Mouse (Mus musculus): ENCODE measurements around the gene Sox5.

Gene Sox5

GRCm38 (mm10) chr6:144781431-144782030 lies at the start of gene Sox5:
Sox5 (minus strand) TSS chr6:144781977.
- in situ Hi-C loops (cut with MboI), result no loop called here

- in situ Hi-C loops (cut with MboI), result no loop called here
Measured at GRCm38 (mm10) chr6:144825018-144825602, 43.3 kb upstream of the Sox5 start.

GRCm38 (mm10) chr6:144824153-144824552 lies 42.4 kb upstream of the Sox5 start:
- in situ Hi-C loops (cut with MboI), result no loop called here

DNA sequence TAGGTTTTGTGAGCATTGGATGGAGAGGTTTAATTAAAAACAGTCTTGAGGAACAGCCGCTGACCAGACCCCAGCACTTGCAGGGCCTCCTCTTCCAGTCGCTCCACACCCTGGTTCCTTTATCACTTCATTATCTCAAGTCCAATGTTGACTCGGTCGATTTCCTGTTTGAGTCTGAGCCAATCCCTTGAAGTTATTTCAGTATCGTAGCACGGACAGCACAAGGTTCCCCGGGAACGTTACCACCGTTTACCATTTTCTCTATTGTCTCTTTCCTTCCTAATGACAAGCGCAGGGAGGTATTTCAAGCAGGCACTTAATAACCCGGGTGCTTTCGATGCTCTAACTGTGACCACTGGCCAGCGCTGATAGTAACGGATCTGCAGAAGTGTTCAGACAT lies 40.8 kb upstream of the Sox5 start:
- in situ Hi-C loops (cut with MboI), result no loop called here

DNA sequence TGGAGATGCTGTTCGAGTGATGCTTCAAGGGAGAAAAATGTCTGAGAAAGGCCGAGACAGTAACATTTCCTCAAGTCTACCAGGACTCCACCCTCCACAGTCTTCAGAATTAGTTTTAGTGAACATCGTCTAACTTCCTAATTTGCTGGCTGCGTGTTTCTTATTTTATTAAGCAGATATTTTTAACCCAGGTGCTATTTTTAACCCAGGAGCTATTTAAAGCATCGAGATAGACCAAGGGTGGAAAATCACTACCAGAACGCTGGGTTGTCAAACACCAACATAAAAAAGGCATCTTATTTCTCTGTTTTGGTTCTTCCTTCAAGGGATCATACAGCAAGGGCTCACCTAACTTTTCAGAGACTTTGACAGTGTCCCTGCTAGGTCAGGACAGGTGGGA lies 39.2 kb upstream of the Sox5 start:
- in situ Hi-C loops (cut with MboI), result no loop called here

GRCm38 (mm10) chr6:144818016-144818415 lies 36.2 kb upstream of the Sox5 start:
- in situ Hi-C loops (cut with MboI), result no loop called here

- in situ Hi-C loops (cut with MboI), result no loop called here
Measured at GRCm38 (mm10) chr6:144817329-144817932, 35.7 kb upstream of the Sox5 start.

DNA sequence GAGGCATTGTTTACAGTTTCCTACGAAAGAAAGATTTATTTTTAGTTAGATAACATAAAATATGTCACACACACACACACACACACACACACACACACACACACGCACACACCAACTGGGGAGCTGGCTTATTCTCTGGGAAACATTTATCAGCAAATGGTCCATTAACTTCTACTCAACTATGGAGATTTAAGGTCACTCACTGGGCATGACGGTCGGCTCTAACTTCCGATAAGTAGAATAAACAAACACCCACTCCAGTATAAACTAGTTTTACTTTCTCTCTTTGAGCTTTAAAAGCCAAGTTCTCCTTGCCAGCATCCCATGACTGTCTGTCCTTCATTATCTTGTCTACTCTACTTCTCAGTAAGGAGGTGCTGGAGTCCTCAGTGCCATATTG lies 33.8 kb upstream of the Sox5 start:
- in situ Hi-C loops (cut with MboI), result no loop called here

GRCm38 (mm10) chr6:144814931-144815364 lies 33.2 kb upstream of the Sox5 start:
- in situ Hi-C loops (cut with MboI), result no loop called here

- in situ Hi-C loops (cut with MboI), result no loop called here
Measured at GRCm38 (mm10) chr6:144804321-144804720, 22.5 kb upstream of the Sox5 start.

GRCm38 (mm10) chr6:144803063-144803462 lies 21.3 kb upstream of the Sox5 start:
- in situ Hi-C loops (cut with MboI), result no loop called here

DNA sequence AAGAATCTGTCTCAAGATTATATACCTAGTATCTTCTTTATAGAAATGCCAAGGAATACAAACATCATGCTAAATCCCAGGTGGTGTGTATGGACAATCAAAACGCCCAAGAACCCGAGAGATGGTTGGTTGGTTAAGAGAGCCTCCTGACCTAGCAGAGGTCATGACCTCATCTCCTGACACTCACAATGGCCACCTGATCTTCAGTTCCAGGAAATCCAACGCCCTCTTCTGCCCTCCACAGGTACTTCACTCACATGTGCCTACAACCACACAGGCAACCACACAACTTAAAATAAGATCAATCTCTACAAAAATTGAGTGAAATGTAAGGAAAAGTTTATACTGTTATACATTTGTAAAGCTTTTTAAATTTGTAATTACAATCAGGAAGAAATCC lies 12.6 kb upstream of the Sox5 start:
- in situ Hi-C loops (cut with MboI), result no loop called here

GRCm38 (mm10) chr6:144792871-144793270 lies 11.1 kb upstream of the Sox5 start:
- in situ Hi-C loops (cut with MboI), result no loop called here

DNA sequence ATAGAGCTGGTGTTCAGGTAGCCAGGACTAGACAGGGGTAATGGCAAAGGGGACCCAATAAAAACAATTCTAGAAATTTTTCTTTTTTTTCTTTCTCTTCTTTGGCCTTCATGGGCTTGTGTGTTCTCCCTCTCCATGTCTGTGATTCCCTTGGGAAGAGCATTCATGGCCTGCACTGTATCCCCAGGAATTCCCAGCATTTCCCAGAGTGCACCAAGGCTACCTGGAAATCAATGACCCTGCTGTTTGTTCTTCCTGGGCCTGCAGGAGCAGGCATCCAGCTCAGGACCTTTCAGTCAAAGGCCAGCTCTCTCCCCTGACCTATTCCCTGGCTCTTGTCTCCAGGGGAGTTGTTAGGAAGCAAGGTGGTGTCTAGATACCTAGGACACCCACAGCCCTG lies 1.5 kb upstream of the Sox5 start:
- in situ Hi-C loops (cut with MboI), result no loop called here

DNA sequence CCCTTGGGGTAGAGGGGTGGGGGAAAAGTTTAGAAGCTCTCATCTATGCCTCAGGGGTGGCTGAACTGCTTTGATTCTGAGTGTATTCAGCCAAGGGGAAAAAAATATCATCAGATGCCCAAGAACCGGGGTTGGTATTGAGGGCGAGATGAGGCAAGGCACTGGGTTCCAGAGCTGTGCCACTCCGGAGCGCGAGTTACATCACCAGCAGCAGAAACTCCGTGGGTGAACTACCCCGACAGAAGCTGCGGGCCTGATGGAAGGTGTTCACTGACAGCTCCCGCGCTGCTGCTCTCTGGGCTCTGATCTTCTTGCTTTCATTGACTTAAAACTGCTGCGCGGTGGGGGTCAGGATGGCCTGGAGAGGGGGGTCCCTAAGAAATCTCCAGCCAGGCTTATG lies 1.1 kb upstream of the Sox5 start:
- in situ Hi-C loops (cut with MboI), result no loop called here

GRCm38 (mm10) chr6:144782031-144782857 lies 467 bp upstream of the Sox5 start:
- in situ Hi-C loops (cut with MboI), result no loop called here

DNA sequence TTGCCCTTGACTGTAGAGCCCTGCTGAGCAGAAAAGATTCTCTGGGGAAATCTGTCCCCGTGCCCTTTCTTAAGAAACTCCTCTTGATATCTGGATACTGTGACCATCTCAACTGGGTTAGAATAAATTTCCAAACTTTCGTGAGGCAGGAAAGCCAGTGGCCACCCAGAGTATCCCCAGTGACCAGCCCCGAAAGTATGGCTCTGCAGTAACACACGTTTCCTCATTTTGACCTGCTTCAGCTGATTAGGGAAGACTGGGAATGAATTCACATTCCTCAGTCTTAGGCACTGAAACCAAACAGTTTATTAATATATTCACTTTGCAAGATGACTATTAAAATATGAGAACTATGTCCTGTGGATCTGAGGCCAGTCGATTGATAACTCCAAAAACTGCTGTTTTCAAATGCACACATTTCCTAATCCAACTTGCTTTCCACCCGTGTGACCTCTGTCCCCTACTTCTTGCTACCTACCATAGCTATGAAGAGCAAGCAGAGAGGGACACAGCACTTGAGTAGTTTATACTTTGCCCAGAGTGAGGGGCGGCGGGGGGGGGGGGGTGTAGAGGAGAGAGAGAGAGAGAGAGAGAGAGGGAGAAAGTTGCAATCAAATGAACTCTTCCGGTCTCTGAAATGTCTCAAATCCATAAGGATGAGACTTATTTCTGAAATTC lies 1.0 kb downstream of the Sox5 start:
- in situ Hi-C loops (cut with MboI), result no loop called here

GRCm38 (mm10) chr6:144779945-144780607 lies 1.7 kb downstream of the Sox5 start:
- in situ Hi-C loops (cut with MboI), result no loop called here

- in situ Hi-C loops (cut with MboI), result no loop called here
Measured at GRCm38 (mm10) chr6:144777356-144778035, 4.3 kb downstream of the Sox5 start.

- in situ Hi-C loops (cut with MboI), result no loop called here
Measured at GRCm38 (mm10) chr6:144773736-144774135, 8.0 kb downstream of the Sox5 start.

GRCm38 (mm10) chr6:144772985-144773384 lies 8.8 kb downstream of the Sox5 start:
- in situ Hi-C loops (cut with MboI), result no loop called here

All from mature B cell (primary cell).